Mouse (Mus musculus): ENCODE results near the gene Ttc26. TPM values are rescaled to one million over a fixed set of nuclear protein-coding genes. Genes with fewer than 3 reads are reported as not detected.
"Not testable (repeated sequence)": the region's sequence is repeated elsewhere in the genome, so short reads cannot be mapped to it uniquely, and the experiment has no call there.

The Ttc26 gene
- polyA plus RNA-seq, 1 experiment: 2.9 TPM

DNA sequence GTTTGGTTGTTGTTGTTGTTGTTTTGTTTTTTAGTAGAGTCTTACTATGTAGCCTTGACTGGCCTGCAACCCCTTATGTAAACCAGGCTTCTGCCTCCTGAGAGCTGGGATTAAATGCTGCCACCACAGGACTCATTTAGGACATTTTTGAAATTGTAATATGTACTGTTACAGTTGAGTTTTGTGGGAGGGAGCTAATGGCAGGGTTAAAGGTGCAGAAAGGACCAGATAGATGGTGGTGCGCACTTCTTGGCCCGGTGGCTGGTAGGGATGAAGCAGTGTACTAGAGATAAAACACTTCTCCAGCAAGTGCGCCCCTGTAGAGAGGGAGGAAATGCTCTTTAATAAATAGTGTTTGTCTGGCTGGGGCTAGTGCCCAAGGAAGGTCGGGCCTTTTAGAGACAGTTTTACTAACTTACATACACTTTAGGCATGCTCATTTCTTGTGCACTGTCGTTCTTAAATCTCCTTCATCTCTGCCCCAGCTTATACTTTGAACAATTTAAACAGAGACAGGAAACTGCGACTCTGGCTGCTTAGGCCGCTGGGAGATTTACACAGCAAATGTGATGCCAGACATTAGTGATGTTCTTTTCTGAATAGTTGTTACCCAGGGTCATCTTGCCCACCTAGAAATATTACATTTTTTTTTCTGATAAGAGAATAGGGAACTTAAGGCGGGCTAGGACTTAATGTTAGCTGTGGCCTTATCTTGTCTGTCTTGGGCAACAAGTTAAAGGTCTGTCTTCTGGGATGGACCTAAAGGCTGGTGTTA is 22.8 kb upstream of the Ttc26 start:
- no peak overlapping the region for H3K4me3 ChIP-seq (replicated peaks; ENCODE audit: insufficient read depth, low read depth, low read length)
- no peak overlapping the region for H3K27ac ChIP-seq (ENCODE audit: insufficient read depth, low read length)
- H3K4me1 ChIP-seq (ENCODE audit: control insufficient read depth, insufficient read depth, low read length): no peaks in the 10 kb centered on the region
- 82% methylated on average over 8 of the region's 8 CpGs for WGBS
- no peaks in the 10 kb centered on the region; the same call in 1 of the 2 replicates for H3K27me3 ChIP-seq (ENCODE audit: control insufficient read depth, insufficient read depth, low read length)
- TF ChIP-seq CTCF (IDR thresholded peaks at IDR 0.05; ENCODE audit: borderline replicate concordance, insufficient read depth, low read depth, low read length): no peak
- no peak for TF ChIP-seq POLR2A (IDR thresholded peaks at IDR 0.05; ENCODE audit: borderline replicate concordance, insufficient read depth, low read length)
- DNase-seq: no peak

DNA sequence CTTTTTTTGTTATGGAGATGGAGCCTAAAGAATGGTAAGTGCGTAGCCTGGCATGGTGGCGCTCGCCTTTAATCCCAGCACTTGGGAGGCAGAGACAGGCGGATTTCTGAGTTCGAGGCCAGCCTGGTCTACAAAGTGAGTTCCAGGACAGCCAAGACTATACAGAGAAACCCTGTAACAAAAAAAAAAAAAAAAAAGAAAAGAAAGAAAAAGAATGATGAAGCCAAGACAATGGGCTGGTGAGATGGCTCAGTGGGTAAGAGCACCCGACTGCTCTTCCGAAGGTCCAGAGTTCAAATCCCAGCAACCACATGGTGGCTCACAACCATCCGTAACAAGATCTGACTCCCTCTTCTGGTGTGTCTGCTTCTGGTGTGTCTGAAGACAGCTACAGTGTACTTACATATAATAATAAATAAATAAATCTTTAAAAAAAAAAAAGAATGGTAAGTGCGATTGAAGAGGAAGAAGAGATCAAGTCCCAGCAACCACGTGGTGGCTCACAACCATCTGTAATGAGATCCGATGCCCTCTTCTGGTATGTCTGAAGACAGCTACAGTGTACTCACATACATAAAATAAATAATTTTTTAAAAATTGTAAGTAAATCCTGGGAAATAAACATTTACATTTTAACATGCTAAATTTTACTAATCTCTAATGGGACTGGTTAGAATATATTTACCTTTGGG is 22.1 kb upstream of the Ttc26 start:
- WGBS: 91% methylated on average over 11 of the region's 11 CpGs

DNA sequence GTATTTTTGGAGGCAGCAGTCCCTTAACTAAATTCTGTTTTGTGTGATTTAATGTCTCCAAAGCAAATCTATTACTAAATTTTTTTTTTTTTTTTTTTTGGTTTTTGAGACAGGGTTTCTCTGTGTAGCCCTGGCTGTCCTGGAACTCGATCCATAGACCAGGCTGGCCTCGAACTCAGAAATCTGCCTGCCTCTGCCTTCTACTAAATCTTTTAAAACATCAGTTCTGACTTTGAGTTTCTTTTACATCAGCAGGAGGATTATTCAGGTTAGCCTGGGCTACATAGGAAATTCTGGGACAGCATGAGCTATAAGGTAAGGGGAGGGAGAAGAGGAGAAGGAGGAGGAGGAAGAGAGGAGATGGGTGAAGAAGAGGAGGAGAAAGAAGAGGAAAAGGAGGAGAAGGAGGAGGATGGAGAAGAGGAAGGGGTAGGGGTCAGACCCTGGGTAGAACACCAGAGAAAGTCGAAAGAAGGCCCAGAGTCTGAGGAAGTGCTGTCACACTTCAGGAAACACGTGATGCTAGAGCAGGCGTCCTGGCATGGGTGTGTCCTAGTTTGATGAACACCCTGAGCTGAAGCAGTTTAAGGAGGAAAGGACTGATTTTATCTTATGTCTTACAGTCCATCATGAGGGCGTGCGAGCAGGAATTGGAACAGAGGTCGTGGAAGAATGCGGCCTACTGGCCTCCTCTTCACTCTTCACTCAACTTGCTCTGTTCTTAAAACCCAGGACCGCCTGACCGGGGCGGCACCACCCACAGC is 21.4 kb upstream of the Ttc26 start:
- no peak for DNase-seq
- H3K4me3 ChIP-seq (replicated peaks; ENCODE audit: insufficient read depth, low read depth, low read length): no peak overlapping the region
- no peaks in the 10 kb centered on the region; the same call in 1 of the 2 replicates for H3K27me3 ChIP-seq (ENCODE audit: control insufficient read depth, insufficient read depth, low read length)
- no peaks in the 10 kb centered on the region for H3K4me1 ChIP-seq (ENCODE audit: control insufficient read depth, insufficient read depth, low read length)
- WGBS: 88% methylated on average over 12 of the region's 12 CpGs
- TF ChIP-seq CTCF (IDR thresholded peaks at IDR 0.05; ENCODE audit: borderline replicate concordance, insufficient read depth, low read depth, low read length) (no peak), POLR2A (IDR thresholded peaks at IDR 0.05; ENCODE audit: borderline replicate concordance, insufficient read depth, low read length) (no peak)
- no peak overlapping the region for H3K27ac ChIP-seq (ENCODE audit: insufficient read depth, low read length)

More for the DNA sequence above, 22.1 kb upstream of the Ttc26 start:
- H3K27ac ChIP-seq (ENCODE audit: insufficient read depth, low read length); H3K4me1 ChIP-seq (ENCODE audit: control insufficient read depth, insufficient read depth, low read length); DNase-seq; H3K4me3 ChIP-seq (replicated peaks; ENCODE audit: insufficient read depth, low read depth, low read length); H3K27me3 ChIP-seq (ENCODE audit: control insufficient read depth, insufficient read depth, low read length): not testable (repeated sequence)

DNA sequence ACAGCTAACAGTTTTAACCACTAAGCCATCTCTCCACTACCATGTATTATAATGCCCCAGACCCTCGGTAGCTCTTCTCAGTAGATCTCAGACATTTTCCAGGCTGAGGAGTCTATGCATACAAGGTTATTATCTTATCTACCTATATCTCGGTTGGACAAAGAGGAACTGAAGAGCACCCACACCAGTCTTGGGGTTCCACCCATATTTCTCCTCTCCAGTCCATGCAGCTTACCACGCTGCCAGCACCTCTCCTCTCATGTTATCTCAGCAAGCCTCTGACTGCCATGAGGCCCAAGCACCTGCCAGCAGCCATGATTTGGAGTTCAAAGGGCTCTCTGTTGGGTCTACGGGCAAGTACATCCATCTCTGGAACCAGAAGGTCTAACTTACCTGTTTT is 20.2 kb upstream of the Ttc26 start:
- H3K4me3 ChIP-seq (replicated peaks; ENCODE audit: insufficient read depth, low read depth, low read length): no peak overlapping the region
- H3K27me3 ChIP-seq (ENCODE audit: control insufficient read depth, insufficient read depth, low read length): no peaks in the 10 kb centered on the region; the same call in 1 of the 2 replicates
- 90% methylated on average over 4 of the region's 4 CpGs for WGBS
- H3K4me1 ChIP-seq (ENCODE audit: control insufficient read depth, insufficient read depth, low read length): no peaks in the 10 kb centered on the region
- TF ChIP-seq CTCF (IDR thresholded peaks at IDR 0.05; ENCODE audit: borderline replicate concordance, insufficient read depth, low read depth, low read length) (no peak), POLR2A (IDR thresholded peaks at IDR 0.05; ENCODE audit: borderline replicate concordance, insufficient read depth, low read length) (no peak)
- H3K27ac ChIP-seq (ENCODE audit: insufficient read depth, low read length): no peak overlapping the region
- no peak for DNase-seq

DNA sequence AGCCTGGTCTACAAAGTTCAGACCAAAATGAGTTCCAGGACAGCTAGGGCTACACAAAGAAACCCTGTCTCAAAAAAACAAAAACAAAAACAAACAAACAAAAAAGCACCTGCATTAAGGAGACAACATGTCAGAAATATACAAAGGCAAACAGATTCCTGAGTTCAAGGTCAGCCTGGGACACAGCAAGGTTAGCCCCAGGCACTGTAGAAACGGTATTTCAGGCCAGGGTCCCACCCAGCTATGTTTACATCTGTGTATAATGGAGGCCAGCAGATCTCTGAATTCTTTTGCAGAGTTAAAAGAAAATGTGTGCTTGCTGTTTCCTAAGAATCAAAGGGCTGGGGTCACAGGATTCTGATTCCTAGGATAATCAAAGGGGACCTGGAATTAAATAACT is 19.3 kb upstream of the Ttc26 start:
- TF ChIP-seq CTCF (IDR thresholded peaks at IDR 0.05; ENCODE audit: borderline replicate concordance, insufficient read depth, low read depth, low read length) (no peak), POLR2A (IDR thresholded peaks at IDR 0.05; ENCODE audit: borderline replicate concordance, insufficient read depth, low read length) (no peak)
- no peak overlapping the region for H3K4me3 ChIP-seq (replicated peaks; ENCODE audit: insufficient read depth, low read depth, low read length)
- H3K27ac ChIP-seq (ENCODE audit: insufficient read depth, low read length): no peak overlapping the region
- no peak for DNase-seq
- WGBS: 71% methylated on average over 1 of the region's 1 CpGs
- no peaks in the 10 kb centered on the region; the same call in 1 of the 2 replicates for H3K27me3 ChIP-seq (ENCODE audit: control insufficient read depth, insufficient read depth, low read length)
- H3K4me1 ChIP-seq (ENCODE audit: control insufficient read depth, insufficient read depth, low read length): no peaks in the 10 kb centered on the region

DNA sequence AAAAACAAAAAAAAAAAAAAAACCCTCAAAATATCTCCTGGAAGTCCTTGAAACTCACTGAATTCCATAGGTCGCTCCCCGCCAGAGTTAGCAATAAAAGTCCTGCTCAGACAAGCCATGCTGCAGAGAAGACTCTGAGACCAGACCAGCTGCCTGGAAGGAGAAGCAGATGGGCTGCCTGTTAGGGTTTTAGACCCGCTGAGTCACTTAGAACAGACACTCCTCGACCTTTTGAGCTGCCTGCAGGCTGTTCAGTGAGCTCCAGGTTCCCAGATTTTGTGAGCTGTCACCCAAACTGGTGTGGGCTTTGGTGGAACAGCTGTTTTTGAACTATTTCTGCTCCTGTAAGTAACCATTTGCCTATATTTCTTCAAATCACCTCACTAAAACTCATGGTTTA is 17.9 kb upstream of the Ttc26 start:
- Histone ChIP-seq H3K27ac (ENCODE audit: insufficient read depth, low read length) (no peak overlapping the region), H3K4me3 (replicated peaks; ENCODE audit: insufficient read depth, low read depth, low read length) (no peak overlapping the region), H3K27me3 (ENCODE audit: control insufficient read depth, insufficient read depth, low read length) (no peaks in the 10 kb centered on the region), H3K4me1 (ENCODE audit: control insufficient read depth, insufficient read depth, low read length) (no peaks in the 10 kb centered on the region)
- WGBS: 58% methylated on average over 4 of the region's 4 CpGs
- DNase-seq: no peak
- TF ChIP-seq POLR2A (IDR thresholded peaks at IDR 0.05; ENCODE audit: borderline replicate concordance, insufficient read depth, low read length) (no peak), CTCF (IDR thresholded peaks at IDR 0.05; ENCODE audit: borderline replicate concordance, insufficient read depth, low read depth, low read length) (no peak)

DNA sequence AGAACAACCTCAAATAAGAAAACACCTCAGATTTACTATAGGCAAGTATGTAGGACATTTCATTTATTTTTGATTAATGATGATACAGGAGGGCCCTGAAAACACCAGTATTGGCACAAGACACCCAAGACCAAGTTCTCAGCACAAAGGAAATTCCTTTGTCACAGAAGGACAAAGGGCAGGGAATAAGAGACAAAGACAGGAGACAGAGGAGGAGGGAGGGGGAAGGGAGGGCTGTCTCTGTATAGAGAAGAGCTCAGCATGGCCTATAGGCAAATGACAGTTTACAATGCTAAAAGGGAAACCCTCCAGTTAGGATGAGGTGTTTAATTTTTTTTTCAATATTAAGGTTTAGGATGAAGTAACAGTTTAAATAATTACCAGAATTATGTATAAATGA is 17.1 kb upstream of the Ttc26 start:
- no peak overlapping the region for H3K27ac ChIP-seq (ENCODE audit: insufficient read depth, low read length)
- no peaks in the 10 kb centered on the region for H3K4me1 ChIP-seq (ENCODE audit: control insufficient read depth, insufficient read depth, low read length)
- no peak overlapping the region for H3K4me3 ChIP-seq (replicated peaks; ENCODE audit: insufficient read depth, low read depth, low read length)
- TF ChIP-seq CTCF (IDR thresholded peaks at IDR 0.05; ENCODE audit: borderline replicate concordance, insufficient read depth, low read depth, low read length) (no peak), POLR2A (IDR thresholded peaks at IDR 0.05; ENCODE audit: borderline replicate concordance, insufficient read depth, low read length) (no peak)
- H3K27me3 ChIP-seq (ENCODE audit: control insufficient read depth, insufficient read depth, low read length): no peaks in the 10 kb centered on the region
- no peak for DNase-seq

All from cerebellum, adult 2 months (tissue).